Mouse (Mus musculus) spleen, adult 18-20 months (tissue): Measurements from ENCODE around the gene Dis3.
"Not testable (repeated sequence)": the region's sequence is repeated elsewhere in the genome, so short reads cannot be mapped to it uniquely, and the experiment has no call there.

Experiments used
- DNase-seq, 2 experiments: peaks; one replicate each; pipeline ENCODE4 v3.0.0; 2022; ENCODE audit warnings: mixed read lengths in 2 of 2

Dis3 gene

DNA sequence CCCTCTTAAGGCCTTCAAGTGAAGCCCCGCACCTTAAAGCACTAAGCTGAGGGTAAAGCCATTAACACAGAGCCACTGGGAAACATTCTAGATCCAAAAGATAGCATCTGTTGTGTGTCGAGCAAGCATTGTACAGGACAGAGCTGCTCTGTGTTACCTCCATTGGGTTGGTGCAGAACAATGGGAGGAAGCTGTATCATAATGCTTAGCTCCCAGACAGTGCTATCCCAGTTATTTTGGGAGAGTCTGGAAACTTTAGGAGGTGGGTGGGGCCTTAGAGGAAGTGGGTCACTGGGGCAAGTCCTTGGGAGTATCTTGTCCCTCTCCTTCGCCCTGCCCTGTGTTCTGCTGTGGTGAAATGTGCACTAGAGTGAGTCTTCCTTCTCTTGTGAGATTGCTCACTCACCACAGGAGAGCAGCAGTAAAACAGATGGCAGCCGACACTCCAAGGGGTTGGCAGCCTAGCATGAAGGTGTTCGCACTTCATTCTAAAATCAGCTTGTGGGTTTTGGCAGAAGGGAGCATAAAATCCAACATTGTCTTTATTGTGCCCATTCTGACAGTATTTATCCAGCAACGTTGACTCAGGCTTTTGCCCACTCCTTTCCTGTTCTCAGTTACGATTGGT lies 40.5 kb downstream of the Dis3 start:
- no peak for DNase-seq

DNA sequence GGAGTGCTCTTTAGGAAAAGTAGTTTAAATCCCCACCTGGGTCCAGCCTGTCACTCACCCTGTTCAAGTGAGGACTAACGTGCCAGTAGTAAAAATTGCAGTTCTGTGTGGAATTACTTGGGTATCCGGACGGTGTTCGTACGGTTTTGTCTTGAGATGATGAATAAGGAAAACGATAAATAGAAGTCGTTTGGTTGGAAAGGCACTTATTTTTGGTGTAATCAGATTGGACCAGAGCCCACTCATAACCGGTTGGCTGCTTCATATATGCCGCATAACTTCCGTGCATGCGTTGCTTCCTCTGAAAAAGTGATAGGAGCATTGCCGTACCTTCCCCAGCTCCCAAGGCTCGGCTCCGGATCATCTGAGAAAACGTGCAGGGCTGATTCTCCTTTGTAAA lies 52.8 kb downstream of the Dis3 start:
- DNase-seq, result no peak

DNA sequence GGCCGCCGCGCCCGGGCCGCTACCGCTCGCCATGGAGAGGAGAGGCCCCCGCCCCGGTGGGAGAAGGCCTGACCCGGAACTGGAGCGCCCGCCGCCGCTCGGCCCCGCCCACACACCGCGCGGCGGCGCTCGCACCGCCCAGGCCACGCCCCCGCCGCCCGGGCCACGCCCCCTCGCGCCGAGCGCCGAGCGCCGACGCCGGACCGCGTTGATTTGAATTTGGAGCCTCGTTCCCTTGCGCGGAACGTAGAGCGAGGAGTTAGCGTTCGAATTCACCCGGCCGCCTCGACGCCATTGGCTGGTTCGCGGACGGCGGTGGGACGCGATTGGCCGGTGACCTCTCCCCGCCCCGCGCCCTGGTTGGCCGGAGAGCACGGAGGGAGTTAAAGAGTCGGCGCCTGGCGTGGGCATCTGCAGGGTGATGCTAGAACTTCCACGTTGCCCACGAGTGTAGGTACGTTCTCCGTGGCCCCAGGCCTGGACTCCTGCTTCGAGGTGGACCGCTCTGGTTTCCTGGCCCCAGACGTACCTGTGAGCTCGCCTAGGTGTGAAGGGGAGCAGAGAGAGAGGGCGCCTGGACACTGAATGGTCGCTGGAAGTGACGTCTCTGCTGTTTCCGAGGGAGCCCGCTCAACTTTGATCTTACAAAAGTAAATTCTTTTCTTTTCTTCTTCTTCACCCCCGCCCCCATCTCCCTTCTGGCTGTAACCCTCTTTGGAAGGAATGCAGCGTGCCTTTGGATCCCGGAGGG lies 53.4 kb downstream of the Dis3 start, which contains the start of the genes Mzt1 and Bora:
TSS of gene Mzt1 (minus strand) at position 104 of the 751 bp plus-strand sequence.
TSS of gene Bora (plus strand) at position 192 of the 751 bp plus-strand sequence.
- DNase-seq, result peak; percentile 89 to 90

DNA sequence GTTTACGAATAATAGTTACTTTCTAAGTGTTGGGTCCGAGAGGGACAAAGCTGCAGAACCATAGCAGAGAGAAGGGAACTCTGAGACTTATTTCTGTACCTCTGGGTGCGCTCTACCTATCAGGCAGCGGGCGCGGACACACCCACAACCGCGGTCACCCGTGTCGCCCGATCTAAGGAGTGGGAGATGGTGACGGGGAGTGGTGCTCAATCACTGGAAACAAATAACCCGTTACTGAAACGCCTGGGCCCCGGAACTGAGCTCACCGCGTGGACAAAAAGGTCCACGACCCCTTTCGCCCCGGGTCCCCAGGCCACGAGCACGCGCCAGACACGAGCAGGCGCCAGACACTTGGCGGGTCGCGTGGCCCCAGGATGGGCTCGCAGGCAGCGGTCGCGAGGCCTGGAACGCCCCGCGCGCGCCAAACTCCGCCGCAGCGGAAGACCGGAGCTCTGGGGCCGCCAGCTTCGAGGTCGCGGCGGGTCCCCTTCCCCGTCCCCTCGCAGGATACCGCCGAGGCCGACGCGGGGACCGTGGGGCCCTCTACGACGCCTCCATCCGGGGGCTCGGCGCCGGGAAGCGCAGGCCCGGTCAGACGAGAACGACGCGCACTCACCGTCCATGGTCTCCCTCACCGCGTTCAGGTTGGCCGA lies 54.1 kb downstream of the Dis3 start:
- peak in 1 of 2 experiments; percentile 26 for DNase-seq

DNA sequence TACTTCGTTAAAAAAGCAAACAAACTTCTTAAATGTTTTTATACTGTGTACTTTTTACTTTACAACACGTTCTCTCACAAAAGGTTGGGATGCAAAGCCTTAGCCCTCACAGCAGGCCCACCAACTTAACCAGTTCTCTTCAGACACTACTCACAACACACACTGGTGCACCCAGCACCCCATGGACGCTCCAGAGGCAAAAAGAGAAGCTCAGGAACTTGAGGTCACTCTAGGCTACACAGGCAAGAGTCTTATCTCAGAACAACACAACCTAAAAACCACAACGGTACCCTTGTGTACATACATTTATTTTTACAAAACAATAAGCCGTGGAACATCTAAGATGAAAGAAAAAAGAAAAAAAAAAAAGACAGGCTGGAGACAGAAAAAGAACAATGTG lies 54.9 kb downstream of the Dis3 start:
- DNase-seq, result no peak

DNA sequence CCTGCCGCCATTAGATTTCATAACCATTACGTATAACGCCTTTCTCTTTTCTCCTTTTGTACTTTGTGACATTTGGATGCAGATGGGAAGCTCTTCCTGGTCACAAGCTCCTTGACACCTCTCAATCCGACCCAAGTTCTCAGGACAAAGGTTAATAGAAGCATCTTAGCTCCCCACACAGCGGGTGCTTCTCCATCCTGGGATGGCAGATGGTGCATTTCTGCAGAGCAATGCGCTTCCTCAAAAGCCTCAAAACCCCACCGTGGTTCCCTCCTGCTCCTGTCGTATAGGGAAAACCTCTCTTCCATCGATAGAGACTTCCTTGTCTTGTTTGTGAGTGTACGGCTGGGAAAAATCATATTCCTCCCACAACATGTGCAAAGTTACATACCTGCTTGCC lies 55.5 kb downstream of the Dis3 start:
- DNase-seq, result no peak

DNA sequence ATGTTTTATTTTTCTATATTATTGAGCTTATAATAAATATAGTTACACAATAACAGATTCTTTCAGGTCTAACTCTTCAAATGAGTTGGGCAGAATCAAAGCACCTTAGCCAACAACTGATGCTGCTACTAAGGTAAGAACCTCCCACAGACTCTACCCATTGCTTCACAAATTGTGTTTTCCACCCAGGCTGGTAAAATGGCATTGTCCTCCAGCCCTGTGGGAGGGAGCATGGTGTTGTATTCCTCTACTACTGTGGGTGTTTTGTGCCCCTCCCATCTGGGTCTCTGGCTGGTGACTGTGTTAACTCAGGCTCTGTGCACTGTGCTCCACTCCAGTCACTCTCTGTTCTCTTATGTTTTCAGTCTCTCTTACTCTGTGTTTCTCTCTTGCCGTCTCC lies 56.1 kb downstream of the Dis3 start:
- DNase-seq, result no peak

DNA sequence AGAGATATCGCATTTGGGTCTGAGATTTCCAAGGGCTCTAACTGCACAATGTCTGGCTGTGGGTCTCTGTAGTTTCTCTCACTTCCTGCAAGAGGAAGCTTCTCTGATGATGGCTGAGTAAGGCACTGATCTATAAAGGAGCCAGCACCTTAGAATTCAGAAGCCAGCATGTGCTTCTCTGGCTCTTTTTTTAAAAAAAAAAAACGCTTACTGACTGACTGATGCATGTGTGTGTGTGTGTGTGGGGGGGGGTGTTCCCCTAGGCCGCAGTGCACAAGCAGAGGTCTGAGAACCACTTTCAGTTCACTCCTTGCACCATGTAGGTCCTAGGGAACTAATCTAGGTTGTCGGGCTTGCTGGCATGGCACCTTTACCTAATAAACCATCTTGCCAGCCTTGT lies 58.2 kb downstream of the Dis3 start:
- DNase-seq, result no peak

DNA sequence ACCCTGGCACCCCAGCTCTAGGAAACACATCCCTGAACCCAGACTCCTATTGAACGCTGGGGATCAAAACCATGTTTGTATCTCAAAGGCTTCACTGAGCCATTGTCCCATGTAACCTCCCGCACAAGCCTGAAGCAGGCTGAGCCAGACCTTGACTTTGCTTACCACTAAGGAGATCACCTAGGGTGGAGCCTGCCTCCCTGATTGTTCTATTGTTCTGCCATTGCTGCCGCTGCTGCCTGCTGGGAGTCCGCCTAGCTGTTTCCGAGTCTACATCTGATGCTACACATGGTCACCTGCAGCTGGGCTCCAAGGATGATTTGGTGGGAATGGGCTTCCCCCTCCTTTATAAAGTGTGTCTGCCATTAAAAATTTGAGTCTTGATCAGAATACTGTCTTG lies 60.3 kb downstream of the Dis3 start:
- not testable (repeated sequence) for DNase-seq

DNA sequence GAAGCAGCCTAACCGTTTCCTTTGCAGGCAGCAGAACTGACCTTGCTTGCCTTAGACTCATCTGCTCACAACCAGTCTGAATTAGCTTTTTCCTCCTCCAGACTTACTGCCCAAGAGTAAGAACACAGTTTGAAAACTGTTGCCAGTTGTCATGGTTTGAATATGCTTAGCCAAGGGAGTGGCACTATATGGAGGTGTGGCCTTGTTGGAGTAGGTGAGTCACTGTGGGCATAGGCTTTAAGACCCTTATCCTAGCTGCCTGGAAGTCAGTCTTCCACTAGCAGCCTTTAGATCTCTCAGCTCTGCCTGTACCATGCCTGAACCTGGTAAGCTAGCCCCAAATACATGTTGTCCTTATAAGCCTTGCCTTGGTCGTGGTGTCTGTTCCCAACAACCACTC lies 61.9 kb downstream of the Dis3 start:
- DNase-seq, result no peak

DNA sequence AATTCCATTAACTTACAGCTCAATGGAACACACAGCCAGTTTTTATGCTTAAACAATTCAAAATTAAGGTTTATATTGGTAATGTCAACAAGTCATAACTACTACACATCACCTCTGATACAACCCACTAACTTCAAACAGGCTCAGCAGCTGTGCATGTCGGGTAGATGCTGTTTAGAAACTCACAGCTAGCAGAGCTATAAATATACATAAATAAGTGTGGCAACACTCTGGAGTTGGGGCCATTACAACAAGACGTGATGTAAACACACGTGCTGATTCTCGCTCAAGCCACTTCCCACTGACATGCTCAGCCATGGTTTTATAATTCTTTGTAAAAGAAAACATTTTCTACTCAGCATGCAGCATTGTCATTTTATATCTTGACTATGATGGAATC lies 63.5 kb downstream of the Dis3 start:
- no peak for DNase-seq

DNA sequence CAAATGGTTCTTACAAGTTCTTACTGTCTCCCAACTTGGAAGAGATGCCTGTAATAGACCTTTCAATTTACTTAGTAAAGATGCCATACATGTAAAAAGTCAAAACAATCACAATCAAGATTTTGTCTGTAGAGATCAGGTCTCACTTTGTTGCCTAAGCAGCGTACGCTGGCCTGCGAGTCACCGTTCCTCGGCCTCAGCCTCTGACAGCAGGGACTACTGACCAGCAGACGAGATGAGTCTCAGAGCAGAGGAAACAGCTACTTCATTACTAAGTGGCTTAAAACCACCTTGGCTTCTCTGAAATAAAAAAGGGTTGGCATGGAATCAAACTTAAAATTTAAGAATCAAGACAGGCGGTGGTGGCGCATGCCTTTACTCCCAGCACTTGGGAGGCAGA lies 64.7 kb downstream of the Dis3 start:
- DNase-seq, result not testable (repeated sequence)

DNA sequence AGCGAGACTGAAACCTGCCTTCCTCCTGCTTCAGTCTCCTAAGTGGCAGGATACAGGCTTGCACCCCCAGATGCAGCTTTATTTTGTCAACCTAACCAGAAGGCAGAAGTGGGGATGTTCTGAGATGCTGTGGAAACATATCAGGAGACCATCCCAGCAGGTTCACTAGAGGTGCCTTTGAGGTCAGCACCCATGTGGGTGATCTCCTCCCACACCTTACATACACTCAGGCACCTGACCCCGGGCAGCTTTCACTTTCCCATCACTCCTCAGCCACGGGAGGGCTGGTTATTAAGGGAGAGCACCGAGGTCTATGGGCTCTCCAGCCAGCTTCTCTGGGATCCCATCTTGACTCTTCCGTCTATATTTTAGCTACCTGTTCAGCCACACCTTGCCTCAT lies 67.0 kb downstream of the Dis3 start:
- DNase-seq, result no peak

DNA sequence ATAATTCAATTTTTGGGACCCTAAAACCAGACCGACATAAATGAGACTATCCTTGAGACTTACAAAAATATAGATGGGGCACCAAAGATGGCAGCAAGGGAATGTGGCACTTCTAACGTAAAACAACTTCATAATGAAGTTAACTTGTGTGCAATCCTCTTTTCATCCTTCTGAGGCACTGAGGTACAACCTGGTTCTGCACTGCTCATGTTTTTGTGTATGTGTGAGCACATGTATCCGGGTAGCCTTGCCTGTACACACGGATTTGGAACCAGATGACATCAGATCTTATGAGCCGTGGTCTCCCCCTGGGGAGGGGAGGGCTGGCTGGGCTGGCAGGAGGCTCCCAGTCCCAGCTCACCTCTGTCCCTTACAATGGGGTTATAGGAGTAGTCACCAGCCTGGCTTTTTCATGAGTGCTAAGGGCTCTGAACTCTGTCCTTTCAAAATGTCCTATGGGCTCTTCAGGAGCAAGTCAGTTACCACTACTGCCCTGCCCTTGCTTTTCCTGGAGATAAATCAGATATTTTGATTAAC lies 68.2 kb downstream of the Dis3 start:
- DNase-seq, result no peak

DNA sequence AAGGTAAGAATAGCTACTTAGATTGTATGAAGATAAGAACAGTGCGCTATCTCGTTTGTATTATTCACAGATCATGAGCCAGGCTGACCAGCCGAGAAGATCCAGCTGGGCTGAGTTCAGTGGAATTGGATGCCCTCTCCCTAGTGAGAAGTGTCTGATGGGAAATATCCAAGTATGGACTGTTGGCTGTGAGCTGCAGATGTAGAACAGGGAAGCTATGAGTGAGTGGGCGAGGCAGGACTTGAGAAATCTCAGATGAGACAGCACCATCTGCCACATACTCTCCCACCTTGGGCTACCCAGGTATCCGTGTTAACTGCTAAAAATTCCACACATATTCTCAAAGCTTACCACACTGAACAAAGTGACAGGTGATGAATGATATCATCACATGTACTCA lies 69.6 kb downstream of the Dis3 start:
- no peak for DNase-seq
